Mouse (Mus musculus): ENCODE measurements around the gene Gimap1.

GRCm38 (mm10) chr6:48785189-48785588 is 46.3 kb downstream of the Gimap1 start:
- TF ChIP-seq CTCF (IDR thresholded peaks at IDR 0.05; ENCODE audit: low read depth), result no peak
- TF ChIP-seq EP300 (IDR thresholded peaks at IDR 0.05; ENCODE audit: low read depth), result no peak

Measured in liver, embryonic 14.5 days (tissue).